Mouse (Mus musculus) erythroblast, embryonic 14.5 days (primary cell): ENCODE measurements around the gene Serpinb13.

ENCODE experiments used
- GATA1 ChIP-seq: IDR thresholded peaks from 2 replicates; pipeline ENCODE4 v1.6.1; 2012; ENCODE audit warnings: low read length, inconsistent platforms, mixed read lengths
- TAL1 ChIP-seq: IDR thresholded peaks from 3 replicates; pipeline ENCODE4 v1.6.1; 2012; ENCODE audit warnings: low read length, inconsistent platforms, mixed read lengths

DNA sequence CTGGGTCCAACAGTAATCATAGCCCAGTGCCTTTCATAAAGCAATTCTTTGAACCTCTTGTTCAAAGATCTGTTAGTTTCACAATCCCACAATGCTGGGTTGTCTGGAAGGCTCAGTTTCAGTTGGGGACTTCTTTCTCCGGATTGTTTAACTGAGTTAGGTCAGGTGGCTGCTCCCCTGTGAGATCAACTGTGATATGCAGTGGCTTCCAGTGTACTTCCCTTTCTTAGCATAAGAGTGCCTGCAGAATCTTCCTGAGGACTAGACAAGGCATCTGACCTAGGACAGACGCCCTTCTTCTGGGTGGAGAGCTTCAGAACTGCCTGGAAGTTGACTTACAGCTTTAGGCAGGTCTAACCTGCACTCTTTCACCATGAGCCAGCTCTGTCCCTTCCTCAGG, 3.1 kb downstream of the Serpinb13 start:
- TF ChIP-seq GATA1, result no peak
- TF ChIP-seq TAL1, result no peak
